Mouse (Mus musculus): ENCODE data around the gene Retreg1.

GRCm38 (mm10) chr15:25995521-25995920 lies 152.5 kb downstream of the Retreg1 start:
- peak; percentile 13; the same call in 1 of the 2 replicates for TF ChIP-seq CTCF (IDR thresholded peaks at IDR 0.05; ENCODE audit: extremely low read depth, insufficient read depth, low read length)
- TF ChIP-seq POLR2A (IDR thresholded peaks at IDR 0.05; ENCODE audit: extremely low read depth, insufficient read depth, low read length), result no peak

Measured in cortical plate, adult 2 months (tissue).